Mouse (Mus musculus) hindbrain, postnatal 0 days (tissue): ENCODE results near the gene Ctu1. TPM values are rescaled to one million over a fixed set of nuclear protein-coding genes. Genes with fewer than 3 reads are reported as not detected.
A peak's percentile ranks its signal among the peaks of the same experiment; 100 is the strongest.
"Not testable (repeated sequence)": the region's sequence is repeated elsewhere in the genome, so short reads cannot be mapped to it uniquely, and the experiment has no call there.

Source experiments
- ATAC-seq: fragments of 200-750 bp; cut with Nextera tagmentation; 2 replicates; pipeline ENCODE4 v1.8.0; 2017; ENCODE audit warnings: mild to moderate bottlenecking, moderate TSS enrichment, moderate library complexity
- DNase-seq: peaks from one replicate; pipeline ENCODE4 v3.0.0-alpha.2; 2015; ENCODE audit warnings: low spot score
- H3K27ac ChIP-seq: fragments of 300-500 bp; sonication (generic); 2 replicates; pipeline ENCODE4 v1.5.1; 2014; ENCODE audit warnings: mild to moderate bottlenecking
- H3K27me3 ChIP-seq: fragments of 300-500 bp; sonication (generic); 2 replicates; pipeline ENCODE4 v1.6.1; 2014; ENCODE audit warnings: low read length, mixed read lengths; ENCODE audit not compliant: insufficient read depth
- H3K36me3 ChIP-seq: fragments of 300-500 bp; sonication (generic); 2 replicates; pipeline ENCODE4 v1.6.1; 2014; ENCODE audit warnings: low read length, mixed read lengths; ENCODE audit not compliant: insufficient read depth
- H3K4me1 ChIP-seq: fragments of 300-500 bp; sonication (generic); 2 replicates; pipeline ENCODE4 v1.6.1; 2014; ENCODE audit warnings: antibody characterized with exemption, low read length, mixed read lengths; ENCODE audit not compliant: insufficient read depth
- H3K4me2 ChIP-seq: fragments of 300-500 bp; sonication (generic); 2 replicates; pipeline ENCODE4 v1.6.1; 2014; ENCODE audit warnings: low read depth, mild to moderate bottlenecking, low read length, moderate library complexity, mixed read lengths
- H3K4me3 ChIP-seq: fragments of 300-500 bp; sonication (generic); 2 replicates; pipeline ENCODE4 v1.5.1; 2014; ENCODE audit warnings: low read length
- H3K9ac ChIP-seq: fragments of 300-500 bp; sonication (generic); replicated peaks from 2 replicates; pipeline ENCODE4 v1.6.1; 2014; ENCODE audit warnings: mild to moderate bottlenecking, low read length, moderate library complexity, mixed read lengths
- H3K9me3 ChIP-seq: fragments of 300-500 bp; sonication (generic); 2 replicates; pipeline ENCODE4 v1.6.1; 2016; ENCODE audit warnings: low read length, mixed read lengths
- CTCF ChIP-seq: IDR thresholded peaks from 2 replicates; pipeline ENCODE4 v1.5.1; 2016; ENCODE audit warnings: antibody characterized with exemption, control low read depth, low read depth
- WGBS: fragments of 180-500 bp; shearing (Covaris S2); extraction: QIAGEN DNeasy Blood & Tissue Kit; methylation state at CpG from one replicate; pipeline ENCODE4 v1.1.7; 2014; 5-methylcytosine and 5-hydroxymethylcytosine counted together
- polyA plus RNA-seq: library from polyadenylated mRNA; unstranded; fragments of >200 nt; fragmentation: Nextera tagmentation; extraction: Ambion mirVana; gene quantifications from 2 replicates; pipeline ENCODE4 v1.2.1, GENCODE M21; 2015
- total RNA-seq: library from RNA; depleted of rRNA; stranded (reverse); fragments of >200 nt; gene quantifications from 2 replicates; pipeline ENCODE4 v1.2.3, GENCODE M21; 2014

Ctu1 gene
- total and polyA plus RNA-seq, 2 experiments from 2014 or later, result 14.5 to 32.4 TPM

DNA sequence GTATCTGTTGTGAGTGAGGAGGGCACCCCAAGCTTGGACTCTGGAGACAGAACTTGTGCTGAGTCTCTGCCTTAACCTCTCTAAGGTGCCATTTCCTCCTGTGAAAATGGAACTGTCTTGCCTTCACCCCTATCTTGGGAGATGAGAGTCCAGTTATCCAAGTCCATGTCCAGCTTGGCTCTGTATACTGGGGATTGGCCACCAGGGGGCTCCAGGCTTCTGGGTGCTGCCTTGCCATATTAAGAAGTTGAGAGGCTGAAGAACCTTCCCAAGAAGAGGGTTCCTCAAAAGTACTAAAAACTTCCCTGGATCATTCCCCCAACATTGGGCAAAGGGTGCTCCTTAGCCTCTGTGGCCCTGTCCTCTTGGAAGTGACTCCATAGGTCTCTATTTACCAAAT, 6.7 kb downstream of the Ctu1 start:
- Histone ChIP-seq H3K9ac (no peak overlapping the region), H3K4me2 (no peak overlapping the region), H3K27me3 (no peaks in the 10 kb centered on the region), H3K36me3 (peaks cover 38% of the 10 kb centered on the region), H3K4me1 (no peaks in the 10 kb centered on the region), H3K4me3 (no peak overlapping the region), H3K9me3 (no peaks in the 10 kb centered on the region), H3K27ac (no peak overlapping the region)
- TF ChIP-seq CTCF, result peak; percentile 66
- DNase-seq (peak; percentile 15), ATAC-seq (no peak)

- 23% methylated on average over 5 of the region's 5 CpGs for WGBS
- DNase-seq (peak; percentile 80), ATAC-seq (peak; percentile 72)
- H3K36me3 ChIP-seq, result peaks cover 21% of the 10 kb centered on the region
- TF ChIP-seq CTCF, result peak; percentile 93
- no peaks in the 10 kb centered on the region for H3K27me3 ChIP-seq
- H3K9me3 ChIP-seq, result no peaks in the 10 kb centered on the region
- no peak overlapping the region for H3K27ac ChIP-seq
- H3K4me3 ChIP-seq, result no peak overlapping the region
- no peaks in the 10 kb centered on the region for H3K4me1 ChIP-seq
- no peak overlapping the region for H3K4me2 ChIP-seq
- H3K9ac ChIP-seq, result no peak overlapping the region
Observed at GRCm38 (mm10) chr7:43680960-43681359, 9.1 kb downstream of the Ctu1 start.

DNA sequence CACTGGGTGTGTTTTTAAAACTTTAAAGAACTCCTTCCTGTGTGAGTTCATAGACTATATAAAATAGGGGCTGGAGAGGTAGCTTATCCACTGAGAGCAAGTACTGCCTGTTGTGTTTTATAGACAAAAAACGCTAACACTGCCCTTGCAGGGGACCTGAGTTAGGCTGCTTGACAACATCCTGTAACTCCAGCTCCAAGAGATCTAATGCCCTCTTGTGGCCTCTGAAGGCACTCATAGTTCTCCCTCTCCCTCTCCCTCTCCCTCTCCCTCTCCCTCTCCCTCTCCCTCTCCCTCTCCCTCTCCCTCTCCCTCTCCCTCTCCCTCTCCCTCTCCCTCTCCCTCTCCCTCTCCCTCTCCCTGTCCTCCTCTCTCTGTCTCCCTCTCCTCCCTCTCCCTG, 10.7 kb downstream of the Ctu1 start:
- H3K4me1 ChIP-seq, H3K4me2 ChIP-seq, H3K9ac ChIP-seq, H3K27me3 ChIP-seq, H3K27ac ChIP-seq, H3K9me3 ChIP-seq, H3K36me3 ChIP-seq, ATAC-seq, H3K4me3 ChIP-seq: not testable (repeated sequence)
- DNase-seq, result peak; percentile 13
- WGBS, result 10% methylated on average over 1 of the region's 1 CpGs
- TF ChIP-seq CTCF, result peak; percentile 31; the same call in 1 of the 2 replicates

DNA sequence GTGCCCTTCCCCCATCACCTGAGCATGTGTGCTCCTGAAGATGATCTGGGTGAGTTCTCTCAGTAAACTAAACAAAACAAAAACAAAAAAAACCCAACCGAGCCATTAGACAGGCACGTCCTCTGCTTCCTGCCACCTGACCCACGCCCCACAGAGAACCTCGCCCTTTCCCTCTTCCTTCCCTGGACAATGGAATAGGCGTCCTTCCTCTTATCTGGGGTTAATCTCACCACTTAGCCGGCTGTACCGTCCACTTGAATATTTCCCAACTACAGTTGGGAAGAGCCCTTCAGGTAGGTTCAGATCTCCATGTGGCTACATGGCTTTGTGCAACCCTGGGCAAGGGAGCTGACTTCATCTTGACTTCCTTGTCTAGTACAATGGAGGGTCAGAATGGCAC, 13.3 kb downstream of the Ctu1 start:
- no peaks in the 10 kb centered on the region for H3K36me3 ChIP-seq
- TF ChIP-seq CTCF, result no peak
- ATAC-seq, result no peak
- DNase-seq, result no peak
- H3K27ac ChIP-seq, result no peak overlapping the region
- no peak overlapping the region for H3K4me2 ChIP-seq
- H3K9ac ChIP-seq, result no peak overlapping the region
- H3K4me1 ChIP-seq, result no peaks in the 10 kb centered on the region
- WGBS, result 74% methylated on average over 7 of the region's 7 CpGs
- H3K9me3 ChIP-seq, result no peaks in the 10 kb centered on the region
- no peaks in the 10 kb centered on the region for H3K27me3 ChIP-seq
- no peak overlapping the region for H3K4me3 ChIP-seq

DNA sequence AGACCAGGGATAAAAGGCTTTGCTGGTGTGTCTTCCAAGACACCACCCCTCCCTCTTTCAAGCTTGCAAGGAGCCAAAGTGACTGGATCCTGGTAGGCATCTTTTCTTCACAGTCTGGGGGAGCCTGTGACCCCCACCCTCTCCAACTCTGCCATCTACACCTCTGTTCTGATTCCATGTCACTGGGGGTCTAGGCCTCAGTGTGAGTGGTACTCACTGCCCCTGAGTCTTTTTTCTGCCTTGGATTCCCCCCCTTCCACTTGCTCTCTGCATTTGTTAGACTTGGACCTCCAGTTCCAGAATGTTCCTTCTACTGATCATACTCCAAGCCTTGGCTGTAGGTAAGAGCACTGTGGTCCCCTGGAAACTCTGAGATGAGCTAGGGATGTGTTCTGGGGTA, 18.3 kb downstream of the Ctu1 start, which contains the start of gene Klk14:
Gene Klk14 (plus strand): TSS at position 301 of the 400 bp plus-strand sequence.
- Histone ChIP-seq H3K27me3 (no peaks in the 10 kb centered on the region), H3K27ac (no peak within 1 kb of the TSS), H3K4me2 (no peak within 1 kb of the TSS), H3K4me3 (no peak within 1 kb of the TSS), H3K9ac (no peak within 1 kb of the TSS), H3K36me3 (no peaks in the 10 kb centered on the region), H3K9me3 (no peaks in the 10 kb centered on the region), H3K4me1 (no peaks in the 10 kb centered on the region)
- DNase-seq (no peak), ATAC-seq (no peak)
- TF ChIP-seq CTCF, result no peak

DNA sequence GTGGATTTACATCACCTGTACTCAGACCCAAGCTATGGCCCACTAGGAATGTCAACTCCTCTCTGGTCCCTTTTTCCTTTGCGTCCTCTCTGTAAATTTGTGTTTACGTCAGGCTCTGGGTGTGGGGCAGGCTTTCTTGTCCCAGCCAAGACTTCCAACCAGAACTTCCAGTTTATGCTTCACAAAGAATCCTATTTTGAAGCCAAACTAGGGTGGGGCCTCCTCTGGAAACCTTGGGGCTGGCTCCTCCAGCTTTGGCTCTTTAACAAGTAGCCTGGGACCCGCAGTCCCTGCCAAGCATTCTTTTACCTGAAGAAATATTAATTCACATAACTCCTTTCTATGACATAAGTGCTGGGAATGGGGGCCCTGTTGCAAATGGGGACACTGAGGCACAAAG, 38.2 kb downstream of the Ctu1 start:
- DNase-seq (no peak), ATAC-seq (no peak)
- Histone ChIP-seq H3K4me2 (no peak overlapping the region), H3K4me1 (no peaks in the 10 kb centered on the region), H3K4me3 (no peak overlapping the region), H3K27me3 (no peaks in the 10 kb centered on the region), H3K9me3 (no peaks in the 10 kb centered on the region), H3K36me3 (no peaks in the 10 kb centered on the region), H3K9ac (no peak overlapping the region), H3K27ac (no peak overlapping the region)
- TF ChIP-seq CTCF, result no peak
- 94% methylated on average over 3 of the region's 3 CpGs for WGBS

- H3K9me3 ChIP-seq, result no peaks in the 10 kb centered on the region
- WGBS, result 61% methylated on average over 4 of the region's 4 CpGs
- H3K27ac ChIP-seq, result no peak within 1 kb of the TSS
- no peak within 1 kb of the TSS for H3K4me3 ChIP-seq
- H3K36me3 ChIP-seq, result no peaks in the 10 kb centered on the region
- no peak within 1 kb of the TSS for H3K4me2 ChIP-seq
- no peak for ATAC-seq
- no peaks in the 10 kb centered on the region for H3K27me3 ChIP-seq
- H3K4me1 ChIP-seq, result no peaks in the 10 kb centered on the region
- DNase-seq, result no peak
- H3K9ac ChIP-seq, result no peak within 1 kb of the TSS
- no peak for TF ChIP-seq CTCF
Observed at GRCm38 (mm10) chr7:43712267-43712666, 40.5 kb downstream of the Ctu1 start, which contains the start of gene Klk13. Gene Klk13 (plus strand): TSS chr7:43712567.
